Mouse (Mus musculus): ENCODE measurements around the gene Jsrp1.

Jsrp1 gene

GRCm38 (mm10) chr10:80813366-80813765 is at the start of gene Jsrp1:
Gene Jsrp1 (minus strand): TSS chr10:80813498.
- no peak for DNase-seq (ENCODE audit: low spot score)

DNA sequence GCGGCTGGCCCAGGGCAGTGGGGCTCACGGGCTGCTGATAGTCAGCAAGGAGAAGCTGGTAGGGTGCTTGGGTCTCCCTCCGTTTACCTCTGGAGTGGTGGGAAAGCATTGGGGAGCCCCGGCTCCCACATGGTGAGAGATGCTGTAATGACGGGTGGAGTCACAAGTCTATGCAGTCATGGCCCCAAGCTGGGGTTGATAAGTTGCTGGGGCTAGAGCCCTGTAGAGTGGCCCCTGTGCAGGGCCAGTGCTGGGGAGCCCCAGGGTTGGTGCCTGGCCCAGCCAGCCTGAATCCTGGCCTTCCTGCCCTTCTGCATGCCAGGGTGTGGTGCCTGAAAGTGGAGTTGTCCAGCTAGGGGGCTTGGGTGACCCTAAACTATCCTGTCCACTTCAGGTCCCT is 49.0 kb upstream of the Jsrp1 start:
- no peak for DNase-seq (ENCODE audit: low spot score)

GRCm38 (mm10) chr10:80858350-80858935 is 45.1 kb upstream of the Jsrp1 start:
- DNase-seq (ENCODE audit: low spot score), result no peak

DNA sequence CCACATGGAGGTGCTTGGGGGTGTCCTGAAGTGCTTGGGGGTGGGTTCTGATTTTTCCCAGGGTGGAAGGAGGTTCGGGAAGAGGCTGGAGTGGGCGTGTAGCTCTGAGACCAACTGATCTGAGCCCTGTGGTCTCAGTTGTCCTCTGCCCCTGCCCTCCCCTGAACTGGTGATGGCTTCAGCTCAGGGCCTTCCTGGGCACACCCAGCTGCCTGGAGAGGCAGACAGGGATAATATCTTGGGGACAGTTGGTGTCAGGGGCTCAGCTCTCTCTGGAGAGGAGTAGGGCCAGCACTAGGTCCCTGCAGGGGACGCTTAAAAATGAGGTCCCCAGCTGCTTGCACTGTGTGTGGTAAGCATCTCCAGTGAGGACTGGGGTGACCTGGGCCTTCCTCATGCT is 44.5 kb upstream of the Jsrp1 start:
- no peak for DNase-seq (ENCODE audit: low spot score)

DNA sequence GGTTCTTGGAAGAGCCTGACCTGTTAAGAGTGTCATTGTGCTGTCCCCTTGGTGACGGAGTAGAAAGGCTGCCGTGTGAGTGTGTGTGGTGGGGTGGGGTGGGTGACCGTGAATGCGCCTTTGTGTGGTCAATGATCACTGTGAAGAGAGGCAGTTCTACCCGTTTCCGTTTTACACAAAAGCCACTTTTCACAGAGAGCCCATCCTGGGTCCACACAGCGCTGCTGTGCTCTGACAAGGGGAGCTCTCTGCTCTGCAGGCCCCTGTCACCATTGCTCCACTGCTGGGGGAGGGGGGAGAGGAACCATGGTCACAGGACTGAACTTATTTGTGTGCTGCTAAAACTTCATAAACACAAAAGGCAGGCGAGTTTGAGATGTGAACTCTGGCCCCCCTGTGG is 44.1 kb upstream of the Jsrp1 start:
- DNase-seq (ENCODE audit: low spot score), result no peak

GRCm38 (mm10) chr10:80856908-80857307 is 43.6 kb upstream of the Jsrp1 start:
- DNase-seq (ENCODE audit: low spot score), result no peak

GRCm38 (mm10) chr10:80856267-80856666 is 43.0 kb upstream of the Jsrp1 start:
- no peak for DNase-seq (ENCODE audit: low spot score)

DNA sequence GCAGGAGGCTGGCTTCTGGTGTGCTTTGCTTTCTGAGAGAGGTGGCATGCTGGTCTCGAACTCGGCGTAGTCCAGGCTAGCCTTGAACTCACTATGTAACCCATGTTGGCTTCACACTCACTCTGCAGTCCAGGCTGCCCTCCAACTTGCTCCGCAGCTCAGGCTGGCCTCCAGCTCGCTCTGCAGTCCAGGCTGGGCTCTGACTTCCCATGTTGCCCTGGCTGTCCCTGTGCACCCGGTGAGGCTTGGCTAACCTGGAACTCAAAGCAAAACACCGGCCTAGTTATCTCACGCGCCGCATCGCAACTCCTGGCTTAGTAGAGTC is 42.4 kb upstream of the Jsrp1 start:
- no peak for DNase-seq (ENCODE audit: low spot score)

DNA sequence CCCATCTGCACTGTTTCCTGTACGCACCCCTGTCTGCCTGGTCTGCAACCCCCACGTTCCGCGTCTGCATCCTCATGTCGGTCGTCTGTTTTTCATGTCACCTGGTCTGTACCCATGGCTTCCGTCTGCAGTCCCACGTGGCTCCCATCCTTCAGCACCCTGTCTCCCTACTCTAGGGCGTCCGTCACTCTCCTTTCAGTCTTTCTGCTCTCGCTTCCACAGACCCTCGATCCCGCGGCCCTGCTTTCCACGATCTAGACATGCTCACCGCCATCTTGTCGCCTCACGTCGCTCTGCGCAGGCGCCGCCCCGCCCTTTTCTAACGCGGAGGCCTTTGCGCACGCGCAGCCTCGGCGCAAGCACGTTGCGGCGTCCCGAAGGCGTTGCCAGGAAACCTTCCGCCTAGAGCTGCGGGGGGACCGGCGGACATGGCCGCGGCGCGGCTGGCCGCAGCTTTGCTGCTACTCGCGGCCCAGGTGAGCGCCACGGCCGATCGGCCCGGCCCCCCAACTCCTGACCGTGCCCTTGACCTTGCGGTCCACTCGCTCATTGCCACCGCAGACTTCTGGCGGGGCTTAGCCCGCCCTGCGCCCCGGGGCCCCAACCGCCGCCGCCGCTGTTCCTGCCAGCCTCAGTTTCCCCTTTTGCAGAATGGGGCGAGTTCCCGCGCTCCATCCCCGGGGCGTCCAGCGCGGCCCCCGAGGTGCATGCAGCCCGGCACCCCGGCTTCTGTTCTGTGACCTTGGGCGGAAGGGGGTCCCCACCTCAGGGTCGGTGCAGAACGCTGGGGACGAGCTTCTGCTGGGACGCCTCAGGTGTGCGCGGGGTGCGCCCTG is 41.8 kb upstream of the Jsrp1 start, which contains the start of the genes Lsm7 and Sppl2b:
Gene Lsm7 (minus strand): TSS at position 297 of the 836 bp plus-strand sequence.
Gene Sppl2b (plus strand): TSS at position 363 of the 836 bp plus-strand sequence.
- DNase-seq (ENCODE audit: low spot score), result peak; percentile 99

DNA sequence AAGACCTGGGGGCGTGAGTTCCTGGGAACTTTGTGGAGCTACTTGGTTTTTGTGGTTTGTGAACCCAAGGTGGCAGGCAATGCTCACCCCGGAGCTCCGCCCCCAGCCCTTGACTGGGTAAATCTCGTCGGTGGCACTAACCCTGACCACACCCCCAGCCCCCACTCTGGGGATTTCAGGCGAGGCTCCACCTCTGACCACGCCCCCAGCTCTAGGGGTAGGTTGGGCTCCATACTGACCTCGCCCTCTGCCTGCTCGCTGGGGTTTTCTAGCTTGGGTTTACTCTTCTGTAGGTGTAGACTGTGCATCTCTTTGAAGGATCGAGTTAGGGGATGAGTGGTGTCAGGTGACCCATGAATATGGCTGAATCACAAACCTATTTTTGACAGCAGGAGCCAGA is 35.3 kb upstream of the Jsrp1 start:
- no peak for DNase-seq (ENCODE audit: low spot score)

- no peak for DNase-seq (ENCODE audit: low spot score)
These were observed 32.4 kb upstream of the Jsrp1 start for GRCm38 (mm10) chr10:80845732-80846131.

GRCm38 (mm10) chr10:80845055-80845693 is 31.9 kb upstream of the Jsrp1 start:
- no peak for DNase-seq (ENCODE audit: low spot score)

- DNase-seq (ENCODE audit: low spot score), result no peak
These were observed 30.7 kb upstream of the Jsrp1 start, which contains the start of gene Lingo3 for GRCm38 (mm10) chr10:80843931-80844547. Gene Lingo3 (minus strand): TSS chr10:80844039.

GRCm38 (mm10) chr10:80843087-80843930 is 30.0 kb upstream of the Jsrp1 start:
- no peak for DNase-seq (ENCODE audit: low spot score)

DNA sequence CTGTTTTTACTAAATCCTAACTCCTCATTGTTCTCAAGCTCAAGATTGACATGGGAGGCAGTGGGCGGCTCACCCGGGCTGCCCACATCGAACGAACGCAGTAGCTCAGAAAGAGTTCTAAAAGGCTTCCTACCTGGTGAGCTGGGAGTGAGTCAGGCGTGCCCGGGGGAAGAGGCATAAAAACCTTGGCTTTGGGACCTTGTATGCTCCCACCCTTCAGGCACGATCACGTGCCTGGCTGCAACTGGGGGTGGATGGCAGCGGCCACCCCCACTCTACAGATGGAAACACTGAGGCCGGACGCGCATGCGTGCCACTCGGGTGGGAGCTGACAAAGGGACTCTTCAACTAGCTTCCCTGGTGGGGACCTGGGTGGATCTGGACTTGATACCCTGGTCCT is 29.0 kb upstream of the Jsrp1 start:
- DNase-seq (ENCODE audit: low spot score), result no peak

DNA sequence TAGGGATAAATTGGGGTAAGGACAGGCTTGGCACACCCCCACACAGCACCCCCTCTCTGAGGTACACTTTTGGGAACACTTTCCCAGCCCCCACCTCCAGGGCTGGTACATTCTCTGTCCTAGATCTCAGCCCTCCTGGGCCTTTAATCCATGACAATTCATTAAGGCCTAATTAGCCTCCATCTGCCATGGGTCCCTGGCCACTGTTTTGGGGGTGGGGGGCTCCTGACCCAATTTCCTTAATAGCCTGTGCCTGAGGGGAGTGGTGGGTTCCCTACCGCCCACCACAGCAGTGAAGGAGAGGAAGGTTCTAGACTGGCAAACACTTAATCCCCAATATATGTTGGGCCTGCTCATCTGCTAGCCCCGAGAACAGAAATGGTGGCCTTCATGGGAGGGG is 28.4 kb upstream of the Jsrp1 start:
- no peak for DNase-seq (ENCODE audit: low spot score)

DNA sequence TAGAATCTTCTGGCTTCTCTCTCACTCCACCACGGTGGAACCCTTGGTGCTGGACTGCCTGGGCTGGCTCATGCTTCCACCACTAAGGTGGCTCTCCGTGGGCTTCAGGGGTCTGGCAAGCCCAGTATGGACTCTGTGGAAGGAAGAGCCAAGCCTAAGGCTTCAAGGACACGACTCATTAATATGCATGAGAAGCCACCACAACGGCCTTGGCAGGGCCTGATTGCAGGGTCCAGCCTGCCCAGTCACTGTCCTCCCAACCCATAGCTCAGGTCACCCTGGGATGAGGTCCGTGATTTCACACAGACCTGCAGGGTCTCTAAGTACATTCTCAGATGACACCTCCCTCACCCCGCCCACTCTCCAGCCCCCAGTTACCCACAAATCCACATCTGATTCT is 26.6 kb upstream of the Jsrp1 start:
- DNase-seq (ENCODE audit: low spot score), result no peak

DNA sequence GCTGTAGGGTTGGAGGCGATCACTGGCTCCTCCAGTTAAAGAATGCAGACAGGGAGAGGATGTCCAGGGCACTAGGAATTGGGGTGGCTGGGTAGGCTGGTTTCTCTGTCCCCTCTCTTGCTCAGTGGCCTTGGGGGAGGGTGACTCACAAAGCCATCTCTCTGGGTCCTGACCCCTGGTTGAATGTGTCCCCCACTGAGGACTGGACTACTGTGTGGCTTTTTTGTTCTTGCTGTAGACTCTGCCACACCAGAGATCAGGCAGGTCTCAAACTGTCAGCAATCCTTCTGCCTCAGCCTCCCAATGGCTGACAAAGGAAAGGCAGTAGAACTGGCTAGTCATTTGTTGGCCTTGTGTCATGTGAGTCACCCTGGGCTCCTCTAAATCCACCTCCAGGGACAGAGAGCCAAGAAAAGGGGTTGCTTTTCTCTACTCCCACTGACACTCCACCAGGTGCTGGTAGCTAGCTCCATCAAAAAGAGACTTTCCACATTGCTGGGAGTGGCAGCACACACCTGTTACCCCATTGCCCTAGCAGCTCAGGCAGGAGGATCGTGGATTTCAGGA is 25.1 kb upstream of the Jsrp1 start:
- DNase-seq (ENCODE audit: low spot score), result no peak

DNA sequence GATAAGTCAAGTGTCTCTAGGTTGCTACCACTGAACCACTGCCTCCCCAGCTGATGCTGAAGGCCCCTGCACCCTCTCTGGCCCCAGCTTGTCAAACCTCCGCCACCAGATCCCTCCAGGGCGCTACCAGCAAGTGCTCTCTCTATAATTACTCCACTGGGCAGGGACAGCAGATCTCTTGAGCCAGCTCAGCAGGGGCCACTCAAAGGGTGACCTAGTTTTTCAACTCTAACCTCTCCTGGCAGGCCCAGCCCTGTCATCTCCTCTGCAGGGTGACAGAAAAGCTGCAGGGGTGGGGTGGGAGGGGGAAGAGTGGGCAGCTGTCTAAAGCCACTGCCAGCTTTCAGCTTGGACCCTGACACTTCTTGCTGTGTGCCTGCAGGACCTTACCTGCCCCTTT is 24.5 kb upstream of the Jsrp1 start:
- no peak for DNase-seq (ENCODE audit: low spot score)

DNA sequence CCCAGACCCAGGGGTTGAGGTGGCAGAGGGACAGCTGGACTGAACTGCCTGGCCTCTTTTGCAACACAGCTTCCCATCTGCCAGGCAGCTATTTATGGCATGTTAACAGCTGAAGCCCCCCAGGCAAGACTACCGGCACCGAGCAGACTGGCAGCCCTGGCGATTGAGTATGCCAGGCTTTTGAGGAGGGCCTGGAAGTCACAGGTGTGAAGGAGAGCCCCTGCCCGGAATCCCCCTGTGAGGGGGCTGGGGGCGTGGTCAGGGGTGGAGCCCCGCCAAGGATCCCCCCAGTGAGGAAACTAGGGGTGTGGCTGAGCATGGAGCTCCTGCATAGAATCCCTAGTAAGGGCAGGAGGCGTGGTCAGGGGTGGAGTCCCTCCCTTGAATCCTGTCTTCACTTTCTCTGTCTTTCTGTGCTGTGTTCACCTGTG is 23.7 kb upstream of the Jsrp1 start:
- no peak for DNase-seq (ENCODE audit: low spot score)

- DNase-seq (ENCODE audit: low spot score), result no peak
These were observed 22.3 kb upstream of the Jsrp1 start for GRCm38 (mm10) chr10:80835617-80836016.
